Mouse (Mus musculus) liver, postnatal 0 days (tissue): ENCODE measurements around the gene Car10.

Source experiments
- CTCF ChIP-seq: sonication (generic); IDR thresholded peaks from 2 replicates; pipeline ENCODE4 v1.5.1; 2016; ENCODE audit warnings: antibody characterized with exemption, low read depth
- EP300 ChIP-seq: IDR thresholded peaks from 2 replicates; pipeline ENCODE4 v1.6.1; 2016; ENCODE audit warnings: antibody characterized with exemption, low read depth, mild to moderate bottlenecking

- TF ChIP-seq CTCF (no peak), EP300 (no peak)
Observed at GRCm38 (mm10) chr11:93098933-93099381, 1.1 kb downstream of the Car10 start.
